Mouse (Mus musculus): ENCODE data around the gene Lin54.

DNA sequence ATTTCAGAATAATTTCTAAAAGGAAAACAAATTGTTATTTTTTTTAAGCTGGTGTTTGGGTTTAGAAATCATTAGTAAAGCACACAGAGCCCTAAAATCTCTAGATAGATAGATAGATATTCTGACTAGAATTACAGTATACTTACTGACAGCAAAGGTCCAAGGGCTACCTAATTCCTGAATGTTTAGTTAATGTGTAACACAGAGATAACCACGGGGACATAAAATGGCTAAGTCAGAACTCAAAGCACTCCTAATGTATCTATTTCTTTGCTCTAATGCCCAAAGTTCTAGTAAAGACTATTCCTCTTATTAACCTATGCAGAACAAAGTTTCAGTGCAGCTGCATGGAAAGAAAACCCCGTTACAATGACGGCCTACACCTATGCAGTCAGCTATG, 87.6 kb downstream of the Lin54 start:
- TF ChIP-seq CTCF (IDR thresholded peaks at IDR 0.05; ENCODE audit: control insufficient read depth, insufficient read depth, insufficient read length) (no peak), USF1 (IDR thresholded peaks at IDR 0.05; ENCODE audit: low read depth) (no peak), MYOG (IDR thresholded peaks at IDR 0.05; ENCODE audit: control insufficient read depth, extremely low read depth, insufficient read length) (no peak), MAX (IDR thresholded peaks at IDR 0.05) (no peak), MYOD1 (IDR thresholded peaks at IDR 0.05; ENCODE audit: control insufficient read depth, insufficient read length, low read depth) (no peak), CEBPB (IDR thresholded peaks at IDR 0.05; ENCODE audit: low read depth) (no peak)
